Mouse (Mus musculus) intestine, embryonic 14.5 days (tissue): ENCODE data around the gene Gigyf1. TPM values are rescaled to one million over a fixed set of nuclear protein-coding genes. Genes with fewer than 3 reads are reported as not detected.

Experiments
- ATAC-seq: fragments of 200-750 bp; cut with Nextera tagmentation; replicated peaks from 2 replicates; pipeline ENCODE4 v1.8.0; 2017; ENCODE audit warnings: low read depth, moderate number of reproducible peaks, moderate TSS enrichment, moderate library complexity; ENCODE audit not compliant: low FRiP score, low TSS enrichment
- DNase-seq: peaks from one replicate; pipeline ENCODE4 v3.0.0-alpha.2; 2018; ENCODE audit warnings: low spot score
- H3K27ac ChIP-seq: fragments of 300-500 bp; sonication (generic); 2 replicates; pipeline ENCODE4 v1.5.1; 2014; ENCODE audit warnings: low read depth, mild to moderate bottlenecking, control low read depth
- H3K27me3 ChIP-seq: fragments of 300-500 bp; sonication (generic); replicated peaks from 2 replicates; pipeline ENCODE4 v1.6.1; 2014; ENCODE audit warnings: low read length, control low read depth; ENCODE audit not compliant: control insufficient read depth, insufficient read depth
- H3K36me3 ChIP-seq: fragments of 300-500 bp; sonication (generic); 2 replicates; pipeline ENCODE4 v1.6.1; 2014; ENCODE audit warnings: low read length, control low read depth; ENCODE audit not compliant: control insufficient read depth, insufficient read depth
- H3K4me1 ChIP-seq: fragments of 300-500 bp; sonication (generic); replicated peaks from 2 replicates; pipeline ENCODE4 v1.6.1; 2014; ENCODE audit warnings: low read length, control low read depth, mixed read lengths; ENCODE audit not compliant: control insufficient read depth, insufficient read depth
- H3K4me2 ChIP-seq: fragments of 300-500 bp; sonication (generic); 2 replicates; pipeline ENCODE4 v1.6.1; 2014; ENCODE audit warnings: low read length
- H3K4me3 ChIP-seq: fragments of 300-500 bp; sonication (generic); 2 replicates; pipeline ENCODE4 v1.5.1; 2014; ENCODE audit warnings: low read depth, low read length, control low read depth, mixed read lengths
- H3K9ac ChIP-seq: fragments of 300-500 bp; sonication (generic); 2 replicates; pipeline ENCODE4 v1.6.1; 2014; ENCODE audit warnings: mild to moderate bottlenecking, low read length
- H3K9me3 ChIP-seq: fragments of 300-500 bp; sonication (generic); 2 replicates; pipeline ENCODE4 v1.6.1; 2016; ENCODE audit warnings: low read length, control low read depth; ENCODE audit not compliant: control insufficient read depth
- WGBS: fragments of 180-500 bp; shearing (Covaris S2); extraction: QIAGEN DNeasy Blood & Tissue Kit; methylation state at CpG from one replicate; pipeline ENCODE4 v1.1.7; 2014; 5-methylcytosine and 5-hydroxymethylcytosine counted together
- polyA plus RNA-seq: library from polyadenylated mRNA; unstranded; fragments of >200 nt; fragmentation: Nextera tagmentation; extraction: Ambion mirVana; gene quantifications from 2 replicates; pipeline ENCODE4 v1.2.1, GENCODE M21; 2014

Gigyf1 gene
- polyA plus RNA-seq, 1 experiment from 2014 or later: 12.1 TPM

GRCm38 (mm10) chr5:137551119-137551518 lies 32.8 kb downstream of the Gigyf1 start:
- DNase-seq (no peak), ATAC-seq (no peak)
- Histone ChIP-seq H3K27ac (no peak overlapping the region), H3K9ac (no peak overlapping the region), H3K36me3 (no peaks in the 10 kb centered on the region), H3K4me1 (no peaks in the 10 kb centered on the region), H3K9me3 (no peaks in the 10 kb centered on the region), H3K27me3 (peaks cover 17% of the 10 kb centered on the region), H3K4me2 (no peak overlapping the region), H3K4me3 (no peak overlapping the region)
- WGBS: 65% methylated on average over 5 of the region's 5 CpGs

GRCm38 (mm10) chr5:137553000-137553399 lies 34.7 kb downstream of the Gigyf1 start:
- no peak overlapping the region for H3K9ac ChIP-seq
- H3K4me1 ChIP-seq: no peaks in the 10 kb centered on the region
- ATAC-seq (no peak), DNase-seq (no peak)
- WGBS: 27% methylated on average over 6 of the region's 6 CpGs
- H3K36me3 ChIP-seq: no peaks in the 10 kb centered on the region
- no peak overlapping the region for H3K27ac ChIP-seq
- H3K9me3 ChIP-seq: no peaks in the 10 kb centered on the region
- peak overlapping the region; percentile 43 for H3K4me2 ChIP-seq
- peak overlapping the region; percentile 15 for H3K4me3 ChIP-seq
- H3K27me3 ChIP-seq: peaks cover 17% of the 10 kb centered on the region

- Histone ChIP-seq H3K27ac (no peak within 1 kb of the TSS), H3K36me3 (no peaks in the 10 kb centered on the region), H3K27me3 (peaks cover 17% of the 10 kb centered on the region), H3K9me3 (no peaks in the 10 kb centered on the region), H3K4me1 (no peaks in the 10 kb centered on the region), H3K4me3 (peak within 1 kb of the TSS; percentile 15), H3K4me2 (peak within 1 kb of the TSS; percentile 43), H3K9ac (no peak within 1 kb of the TSS)
- DNase-seq (peak; percentile 91), ATAC-seq (peak; percentile 87)
- WGBS: 2% methylated on average over 36 of the region's 37 CpGs
Observed at GRCm38 (mm10) chr5:137553411-137553837, 35.1 kb downstream of the Gigyf1 start, which contains the start of gene Actl6b. Actl6b (plus strand) TSS chr5:137553517.

- Histone ChIP-seq H3K4me2 (no peak overlapping the region; the same call in 1 of the 2 replicates), H3K4me1 (no peaks in the 10 kb centered on the region), H3K27ac (no peak overlapping the region), H3K9ac (no peak overlapping the region), H3K27me3 (peaks cover 17% of the 10 kb centered on the region), H3K36me3 (no peaks in the 10 kb centered on the region), H3K4me3 (no peak overlapping the region), H3K9me3 (no peaks in the 10 kb centered on the region)
- no peak for ATAC-seq
- DNase-seq: no peak
- 40% methylated on average over 11 of the region's 11 CpGs for WGBS
Observed at GRCm38 (mm10) chr5:137553898-137554297, 35.5 kb downstream of the Gigyf1 start.

- Histone ChIP-seq H3K9ac (no peak overlapping the region), H3K4me2 (no peak overlapping the region), H3K27me3 (no peaks in the 10 kb centered on the region), H3K4me1 (no peaks in the 10 kb centered on the region), H3K36me3 (no peaks in the 10 kb centered on the region), H3K27ac (no peak overlapping the region), H3K4me3 (no peak overlapping the region), H3K9me3 (no peaks in the 10 kb centered on the region)
- ATAC-seq: no peak
- DNase-seq: no peak
- WGBS: 64% methylated on average over 6 of the region's 6 CpGs
Observed at GRCm38 (mm10) chr5:137561556-137561955, 43.2 kb downstream of the Gigyf1 start.

GRCm38 (mm10) chr5:137562965-137563364 lies 44.6 kb downstream of the Gigyf1 start:
- Histone ChIP-seq H3K4me1 (no peaks in the 10 kb centered on the region), H3K4me2 (no peak overlapping the region), H3K27me3 (no peaks in the 10 kb centered on the region), H3K9ac (no peak overlapping the region), H3K36me3 (no peaks in the 10 kb centered on the region), H3K4me3 (no peak overlapping the region), H3K9me3 (no peaks in the 10 kb centered on the region), H3K27ac (no peak overlapping the region)
- DNase-seq (no peak), ATAC-seq (no peak)
- WGBS: 76% methylated on average over 10 of the region's 10 CpGs

GRCm38 (mm10) chr5:137565744-137566143 lies 47.4 kb downstream of the Gigyf1 start:
- no peak for ATAC-seq

GRCm38 (mm10) chr5:137566416-137566815 lies 48.1 kb downstream of the Gigyf1 start:
- H3K27ac ChIP-seq: no peak overlapping the region
- H3K9me3 ChIP-seq: no peaks in the 10 kb centered on the region
- H3K4me3 ChIP-seq: no peak overlapping the region
- no peak overlapping the region for H3K4me2 ChIP-seq
- no peaks in the 10 kb centered on the region for H3K36me3 ChIP-seq
- ATAC-seq: no peak
- H3K27me3 ChIP-seq: no peaks in the 10 kb centered on the region
- no peak for DNase-seq
- H3K9ac ChIP-seq: no peak overlapping the region
- 92% methylated on average over 5 of the region's 5 CpGs for WGBS
- 0 out of 2 replicates have a peak, but pooled peaks cover 2% of the 10 kb centered on the region for H3K4me1 ChIP-seq

More at GRCm38 (mm10) chr5:137565744-137566143, 47.4 kb downstream of the Gigyf1 start:
- WGBS: 72% methylated on average over 6 of the region's 6 CpGs
- no peak overlapping the region for H3K9ac ChIP-seq
- H3K4me1 ChIP-seq: 0 out of 2 replicates have a peak, but pooled peaks cover 2% of the 10 kb centered on the region
- H3K4me3 ChIP-seq: no peak overlapping the region
- H3K27ac ChIP-seq: no peak overlapping the region
- no peak overlapping the region for H3K4me2 ChIP-seq
- H3K36me3 ChIP-seq: no peaks in the 10 kb centered on the region
- no peak for DNase-seq
- H3K27me3 ChIP-seq: no peaks in the 10 kb centered on the region
- H3K9me3 ChIP-seq: no peaks in the 10 kb centered on the region

GRCm38 (mm10) chr5:137568223-137568798 lies 50.0 kb downstream of the Gigyf1 start:
- Histone ChIP-seq H3K27me3 (no peaks in the 10 kb centered on the region), H3K9me3 (no peaks in the 10 kb centered on the region), H3K4me1 (0 out of 2 replicates have a peak, but pooled peaks cover 2% of the 10 kb centered on the region), H3K4me3 (no peak overlapping the region), H3K36me3 (no peaks in the 10 kb centered on the region), H3K27ac (no peak overlapping the region), H3K9ac (no peak overlapping the region), H3K4me2 (no peak overlapping the region)
- 83% methylated on average over 8 of the region's 8 CpGs for WGBS
- ATAC-seq (no peak), DNase-seq (no peak)
